Mouse (Mus musculus) kidney, embryonic 15.5 days (tissue): ENCODE measurements around the gene Cep41. TPM values are rescaled to one million over a fixed set of nuclear protein-coding genes. Genes with fewer than 3 reads are reported as not detected.

Experiments used
- ATAC-seq: fragments of 200-750 bp; cut with Nextera tagmentation; replicated peaks from 2 replicates; pipeline ENCODE4 v1.8.0; 2017; ENCODE audit warnings: moderate TSS enrichment; ENCODE audit not compliant: low FRiP score
- H3K27ac ChIP-seq: fragments of 300-500 bp; sonication (generic); 2 replicates; pipeline ENCODE4 v1.5.1; 2015; ENCODE audit warnings: mild to moderate bottlenecking, inconsistent platforms
- H3K27me3 ChIP-seq: fragments of 300-500 bp; sonication (generic); 2 replicates; pipeline ENCODE4 v1.6.1; 2015; ENCODE audit warnings: inconsistent platforms
- H3K36me3 ChIP-seq: fragments of 300-500 bp; sonication (generic); 2 replicates; pipeline ENCODE4 v1.6.1; 2015; ENCODE audit warnings: inconsistent platforms
- H3K4me1 ChIP-seq: fragments of 300-500 bp; sonication (generic); 2 replicates; pipeline ENCODE4 v1.6.1; 2015; ENCODE audit warnings: inconsistent platforms
- H3K4me2 ChIP-seq: fragments of 300-500 bp; sonication (generic); 2 replicates; pipeline ENCODE4 v1.6.1; 2015; ENCODE audit warnings: moderate library complexity, mild to moderate bottlenecking, inconsistent platforms
- H3K4me3 ChIP-seq: fragments of 300-500 bp; sonication (generic); replicated peaks from 2 replicates; pipeline ENCODE4 v1.5.1; 2015; ENCODE audit warnings: mild to moderate bottlenecking, inconsistent platforms
- H3K9ac ChIP-seq: fragments of 300-500 bp; sonication (generic); 2 replicates; pipeline ENCODE4 v1.6.1; 2015; ENCODE audit warnings: mild to moderate bottlenecking, inconsistent platforms
- H3K9me3 ChIP-seq: fragments of 300-500 bp; sonication (generic); replicated peaks from 2 replicates; pipeline ENCODE4 v1.6.1; 2016; ENCODE audit warnings: inconsistent platforms
- WGBS: fragments of 180-500 bp; shearing (Covaris S2); methylation state at CpG from one replicate; pipeline ENCODE4 v1.1.7; 2015; ENCODE audit warnings: mixed read lengths; 5-methylcytosine and 5-hydroxymethylcytosine counted together
- polyA plus RNA-seq: library from polyadenylated mRNA; unstranded; fragments of >200 nt; fragmentation: Nextera tagmentation; extraction: Ambion mirVana; gene quantifications from 2 replicates; pipeline ENCODE4 v1.2.1, GENCODE M21; 2015

The Cep41 gene
- polyA plus RNA-seq, 1 experiment from 2014 or later = 23.5 TPM

DNA sequence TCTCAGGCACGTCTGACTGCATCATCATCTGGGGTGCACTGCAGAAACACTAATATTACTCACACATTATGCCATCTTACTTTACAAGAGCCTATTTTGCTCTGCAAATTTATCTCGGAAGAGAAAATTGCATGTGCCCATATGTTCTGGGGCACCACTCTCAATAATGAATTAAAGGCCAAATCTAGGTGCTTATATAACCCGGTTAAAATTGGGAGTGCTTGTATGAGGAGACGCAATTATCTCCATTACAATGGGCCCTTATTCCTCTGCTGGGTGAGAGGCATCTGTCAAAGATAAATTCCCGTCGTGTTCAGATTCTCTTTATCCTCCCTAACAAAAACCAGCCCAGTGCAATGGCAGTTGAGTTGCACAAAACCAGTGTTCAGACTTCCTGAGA is 28.8 kb downstream of the Cep41 start:
- ATAC-seq = no peak
- H3K4me3 ChIP-seq = no peak overlapping the region
- H3K4me2 ChIP-seq = no peak overlapping the region
- H3K27me3 ChIP-seq = no peaks in the 10 kb centered on the region
- H3K9ac ChIP-seq = no peak overlapping the region
- peak overlapping the region; percentile 73 for H3K27ac ChIP-seq
- no peaks in the 10 kb centered on the region for H3K9me3 ChIP-seq
- peaks cover 38% of the 10 kb centered on the region for H3K4me1 ChIP-seq
- WGBS = 74% methylated on average over 6 of the region's 6 CpGs
- no peaks in the 10 kb centered on the region; the same call in 1 of the 2 replicates for H3K36me3 ChIP-seq

DNA sequence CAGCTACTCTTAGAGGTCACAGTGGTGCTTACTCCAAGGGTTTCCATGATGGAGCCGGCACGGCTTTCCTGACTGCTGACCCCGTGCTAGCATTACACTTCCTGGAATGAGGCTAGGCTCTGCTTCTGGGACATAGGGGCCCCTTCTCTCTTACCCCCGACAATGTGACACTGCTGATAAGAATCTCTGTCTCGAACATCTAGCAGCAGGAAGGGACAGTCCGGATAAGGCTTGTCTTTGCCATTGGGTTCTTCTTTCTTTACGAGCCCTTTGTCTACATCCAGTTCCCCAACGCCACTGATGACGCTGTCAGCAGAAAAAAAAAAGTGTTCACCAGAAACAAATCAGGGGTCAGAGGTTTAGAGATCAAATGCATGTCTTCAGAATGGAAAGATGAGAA is 34.9 kb downstream of the Cep41 start:
- 58% methylated on average over 9 of the region's 9 CpGs for WGBS
- Histone ChIP-seq H3K4me3 (no peak overlapping the region), H3K9me3 (no peaks in the 10 kb centered on the region), H3K36me3 (no peaks in the 10 kb centered on the region), H3K27ac (0 out of 2 replicates have a peak overlapping the region, but pooled peaks have one; percentile 1), H3K27me3 (no peaks in the 10 kb centered on the region), H3K4me1 (peaks cover 44% of the 10 kb centered on the region), H3K9ac (no peak overlapping the region), H3K4me2 (no peak overlapping the region)
- no peak for ATAC-seq

DNA sequence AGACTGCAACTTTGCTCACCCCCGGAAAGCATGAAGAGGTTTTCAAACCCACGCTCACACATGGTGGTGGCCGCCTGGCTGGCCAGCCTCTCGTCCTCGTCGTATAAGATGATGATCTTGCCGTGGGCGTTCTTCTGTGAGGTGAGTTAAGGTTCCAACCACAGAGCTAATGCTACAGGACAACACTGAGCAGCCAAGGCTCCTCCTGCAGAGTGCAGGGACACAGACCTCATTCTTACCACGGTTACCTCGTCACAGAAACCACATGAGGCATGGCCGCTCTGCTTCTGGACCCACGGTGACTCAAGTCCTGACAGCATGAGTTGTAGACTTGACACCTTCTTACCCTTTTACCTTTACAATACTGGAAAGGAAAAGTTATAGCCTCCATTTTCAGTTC is 36.3 kb downstream of the Cep41 start:
- 77% methylated on average over 12 of the region's 12 CpGs for WGBS

DNA sequence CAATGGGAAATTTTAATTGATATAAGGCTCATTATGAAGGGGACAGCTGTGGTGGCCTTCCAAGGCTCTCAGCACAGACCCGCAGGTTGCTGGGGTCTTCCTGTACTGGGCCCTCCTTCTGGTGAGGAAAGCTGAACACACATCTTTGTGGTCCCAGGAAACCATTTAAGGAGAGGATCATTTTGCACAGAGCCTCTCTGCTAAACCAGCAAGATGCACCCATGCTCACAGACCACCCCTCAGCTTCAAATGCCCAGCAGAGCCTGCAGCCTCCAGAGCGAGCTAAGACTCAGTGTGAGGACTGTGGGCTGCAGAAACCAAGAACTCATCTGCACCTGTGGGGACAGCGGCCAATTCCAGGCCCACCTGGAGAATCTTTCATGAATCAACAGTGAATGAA is 38.6 kb downstream of the Cep41 start:
- Histone ChIP-seq H3K4me1 (peaks cover 53% of the 10 kb centered on the region), H3K4me2 (no peak overlapping the region), H3K27me3 (no peaks in the 10 kb centered on the region), H3K9me3 (no peaks in the 10 kb centered on the region), H3K4me3 (no peak overlapping the region), H3K9ac (no peak overlapping the region), H3K27ac (peak overlapping the region; percentile 92), H3K36me3 (no peaks in the 10 kb centered on the region)
- WGBS = 74% methylated on average over 3 of the region's 3 CpGs
- no peak for ATAC-seq

More for the DNA sequence above, 36.3 kb downstream of the Cep41 start:
- no peak for ATAC-seq
- Histone ChIP-seq H3K9ac (no peak overlapping the region), H3K4me3 (no peak overlapping the region), H3K36me3 (no peaks in the 10 kb centered on the region), H3K4me2 (no peak overlapping the region), H3K27ac (peak overlapping the region; percentile 92), H3K4me1 (peaks cover 55% of the 10 kb centered on the region), H3K27me3 (no peaks in the 10 kb centered on the region), H3K9me3 (no peaks in the 10 kb centered on the region)

DNA sequence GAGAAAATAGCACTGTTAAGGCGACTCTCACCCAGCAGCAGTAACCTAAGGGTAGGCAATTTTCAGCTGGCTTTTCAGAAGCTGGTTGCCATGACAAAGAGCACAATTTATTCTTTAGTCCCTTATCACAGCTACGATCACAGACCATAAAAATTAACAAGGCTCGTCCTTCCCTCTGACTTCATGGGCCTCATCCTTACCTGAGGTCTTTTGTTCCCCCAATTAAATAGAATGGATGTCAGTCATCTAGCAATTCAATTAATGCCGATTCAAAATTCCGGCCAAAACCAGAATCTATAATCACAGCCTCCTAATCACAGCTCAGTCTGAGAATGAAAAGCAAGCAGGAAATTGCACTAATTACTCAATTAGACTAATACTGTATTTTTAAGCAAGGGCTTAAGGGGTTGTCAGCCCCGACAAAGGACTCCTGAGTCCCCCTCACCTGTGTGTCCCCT is 39.1 kb downstream of the Cep41 start:
- H3K9ac ChIP-seq = no peak overlapping the region
- 25% methylated on average over 6 of the region's 6 CpGs for WGBS
- no peaks in the 10 kb centered on the region for H3K36me3 ChIP-seq
- H3K9me3 ChIP-seq = no peaks in the 10 kb centered on the region
- H3K4me3 ChIP-seq = no peak overlapping the region
- no peak overlapping the region for H3K4me2 ChIP-seq
- peaks cover 53% of the 10 kb centered on the region for H3K4me1 ChIP-seq
- ATAC-seq = no peak
- peak overlapping the region; percentile 92 for H3K27ac ChIP-seq
- no peaks in the 10 kb centered on the region for H3K27me3 ChIP-seq

DNA sequence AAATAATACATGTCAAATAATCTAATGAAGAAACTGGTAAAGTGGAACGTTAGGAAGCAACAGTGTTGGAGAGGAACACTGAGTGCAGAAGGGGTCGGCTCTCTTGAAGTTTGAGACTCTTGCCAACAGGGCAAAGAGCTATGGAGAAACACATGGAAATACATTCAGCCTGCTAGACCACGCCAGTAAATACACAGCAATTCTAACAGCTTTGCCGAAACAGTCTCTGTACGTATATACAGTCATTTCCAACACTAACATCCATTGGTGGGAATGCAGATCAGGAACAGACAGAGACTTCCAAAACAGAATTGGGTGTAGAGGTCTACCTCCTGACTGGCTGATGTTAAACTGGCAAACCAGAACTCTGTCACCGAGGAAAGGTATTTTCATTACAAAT is 40.0 kb downstream of the Cep41 start:
- ATAC-seq = no peak
- Histone ChIP-seq H3K9ac (no peak overlapping the region), H3K27ac (peak overlapping the region; percentile 92), H3K27me3 (no peaks in the 10 kb centered on the region), H3K4me3 (no peak overlapping the region), H3K4me1 (peaks cover 59% of the 10 kb centered on the region), H3K9me3 (no peaks in the 10 kb centered on the region), H3K36me3 (no peaks in the 10 kb centered on the region), H3K4me2 (no peak overlapping the region)
- WGBS = 55% methylated on average over 6 of the region's 6 CpGs

DNA sequence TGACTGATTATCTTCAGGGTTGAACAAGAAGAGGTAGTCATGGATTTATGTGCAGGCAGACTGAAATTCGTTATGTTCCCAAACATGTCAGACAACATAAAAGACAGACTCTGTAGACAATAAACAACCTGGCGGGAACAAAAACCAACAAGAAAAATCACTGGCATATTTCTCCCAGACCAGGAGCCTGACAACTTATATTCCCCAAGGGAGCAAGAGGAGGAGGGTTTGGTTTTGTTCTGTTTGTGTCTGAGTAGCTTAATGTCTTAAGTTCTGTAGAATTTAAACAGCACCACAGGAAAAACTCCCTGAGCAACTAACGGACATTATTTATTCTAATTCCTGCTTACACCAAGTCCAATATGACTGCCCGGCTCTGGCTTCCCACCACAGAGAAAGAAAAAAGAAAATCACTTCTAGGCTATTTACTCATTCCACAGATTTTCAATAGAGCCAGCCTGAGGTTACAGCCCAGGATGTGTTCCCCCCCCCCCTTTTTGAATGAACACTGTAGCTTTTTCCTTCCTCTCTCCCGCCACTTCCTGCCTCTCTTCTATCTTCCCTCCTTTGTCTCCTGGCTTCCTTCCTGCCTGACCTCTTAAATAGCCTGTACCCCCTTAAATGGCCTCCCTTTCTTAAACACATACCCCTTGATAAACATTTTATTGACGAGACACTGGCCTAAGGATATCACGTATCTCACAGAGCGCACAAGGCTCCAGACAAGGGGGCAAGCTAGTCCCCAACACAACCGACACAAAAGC is 40.9 kb downstream of the Cep41 start:
- no peak overlapping the region for H3K9ac ChIP-seq
- H3K27ac ChIP-seq = peak overlapping the region; percentile 92
- H3K4me3 ChIP-seq = no peak overlapping the region
- peaks cover 59% of the 10 kb centered on the region for H3K4me1 ChIP-seq
- ATAC-seq = no peak; the same call in 1 of the 2 replicates
- H3K4me2 ChIP-seq = no peak overlapping the region
- 29% methylated on average over 9 of the region's 9 CpGs for WGBS
- no peaks in the 10 kb centered on the region for H3K9me3 ChIP-seq
- H3K36me3 ChIP-seq = no peaks in the 10 kb centered on the region
- H3K27me3 ChIP-seq = no peaks in the 10 kb centered on the region

DNA sequence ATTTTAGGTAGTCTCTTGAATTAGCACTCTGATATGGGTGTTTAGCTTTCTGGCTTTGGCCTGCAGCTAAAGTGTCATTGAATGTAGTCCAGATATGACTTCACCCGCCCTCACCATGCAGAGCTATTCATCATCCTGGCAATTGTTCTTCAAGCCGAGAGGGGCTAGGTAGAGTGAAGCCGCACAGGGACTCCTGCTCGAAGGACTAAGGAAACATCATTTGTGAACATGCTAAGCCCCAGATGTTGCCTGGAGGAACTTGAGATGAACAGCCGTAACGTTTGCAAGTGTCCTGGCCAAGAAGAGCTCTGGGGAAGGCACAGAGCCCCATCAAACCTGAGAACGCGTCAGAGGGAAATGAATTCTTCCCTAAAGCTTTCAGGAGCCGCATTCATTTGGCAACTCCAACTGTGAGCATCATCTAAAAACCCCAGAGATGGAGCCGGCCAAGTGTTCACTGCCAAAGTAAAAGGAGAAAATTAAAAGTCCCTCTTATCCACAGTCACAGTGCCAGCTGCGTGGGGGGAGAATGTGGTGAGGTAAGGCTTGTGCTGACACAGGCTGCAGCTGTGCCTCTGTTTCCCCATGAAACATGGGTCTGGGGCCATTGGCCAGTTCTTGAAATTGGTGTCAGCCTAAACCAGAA is 43.8 kb downstream of the Cep41 start:
- no peak for ATAC-seq
- H3K9ac ChIP-seq = no peak overlapping the region
- no peaks in the 10 kb centered on the region for H3K27me3 ChIP-seq
- peaks cover 34% of the 10 kb centered on the region for H3K4me1 ChIP-seq
- no peak overlapping the region for H3K4me2 ChIP-seq
- WGBS = 69% methylated on average over 11 of the region's 11 CpGs
- no peaks in the 10 kb centered on the region for H3K36me3 ChIP-seq
- H3K9me3 ChIP-seq = no peaks in the 10 kb centered on the region
- H3K4me3 ChIP-seq = no peak overlapping the region
- 0 out of 2 replicates have a peak overlapping the region, but pooled peaks have one; percentile 33 for H3K27ac ChIP-seq

DNA sequence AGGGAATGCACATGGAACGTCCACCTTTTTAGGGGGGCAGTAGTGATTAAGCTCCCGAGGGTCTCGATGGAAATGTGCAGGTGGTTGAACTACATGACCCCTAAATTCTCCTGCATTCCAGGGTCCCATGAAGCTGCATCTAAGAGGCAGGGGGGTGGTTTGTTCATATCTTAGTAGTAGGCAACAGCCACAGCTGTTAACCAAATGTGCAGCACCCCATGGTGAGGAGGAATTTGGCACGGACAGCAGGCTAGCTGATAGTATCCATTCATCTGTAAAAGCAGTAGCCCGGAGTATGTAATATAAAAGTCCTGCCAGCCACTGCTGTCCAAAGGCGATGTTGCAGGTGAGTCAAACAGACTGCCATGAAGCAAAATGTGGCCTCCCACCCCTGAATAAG is 48.2 kb downstream of the Cep41 start:
- Histone ChIP-seq H3K9me3 (no peaks in the 10 kb centered on the region), H3K4me3 (no peak overlapping the region), H3K27ac (no peak overlapping the region), H3K4me1 (peaks cover 33% of the 10 kb centered on the region), H3K36me3 (no peaks in the 10 kb centered on the region), H3K9ac (no peak overlapping the region), H3K4me2 (no peak overlapping the region), H3K27me3 (no peaks in the 10 kb centered on the region)
- ATAC-seq = no peak
- WGBS = 81% methylated on average over 6 of the region's 6 CpGs

DNA sequence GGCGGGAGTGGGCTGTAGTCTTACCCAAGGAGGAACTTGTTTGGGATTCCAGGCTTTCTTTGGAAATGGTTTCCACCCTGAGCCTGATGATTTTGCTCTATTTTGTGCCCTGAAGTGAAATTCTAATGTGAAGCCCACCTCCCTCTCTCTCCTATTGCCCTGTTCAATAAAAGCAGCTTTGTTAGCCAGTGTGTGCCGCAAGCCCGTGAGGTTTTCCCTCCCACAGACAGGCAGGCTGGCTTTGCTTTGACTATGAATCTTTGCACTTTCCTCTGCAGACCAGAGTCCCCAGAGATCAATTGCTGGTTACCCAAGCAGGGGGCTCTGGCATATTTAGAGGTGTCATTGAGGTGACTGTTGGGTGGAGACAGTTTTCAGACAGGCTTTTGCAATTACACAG is 49.1 kb downstream of the Cep41 start:
- Histone ChIP-seq H3K27ac (peak overlapping the region; percentile 70), H3K4me1 (peaks cover 37% of the 10 kb centered on the region), H3K36me3 (no peaks in the 10 kb centered on the region), H3K27me3 (no peaks in the 10 kb centered on the region), H3K4me2 (no peak overlapping the region), H3K9ac (no peak overlapping the region), H3K9me3 (no peaks in the 10 kb centered on the region), H3K4me3 (no peak overlapping the region)
- ATAC-seq = no peak
- 61% methylated on average over 3 of the region's 3 CpGs for WGBS

DNA sequence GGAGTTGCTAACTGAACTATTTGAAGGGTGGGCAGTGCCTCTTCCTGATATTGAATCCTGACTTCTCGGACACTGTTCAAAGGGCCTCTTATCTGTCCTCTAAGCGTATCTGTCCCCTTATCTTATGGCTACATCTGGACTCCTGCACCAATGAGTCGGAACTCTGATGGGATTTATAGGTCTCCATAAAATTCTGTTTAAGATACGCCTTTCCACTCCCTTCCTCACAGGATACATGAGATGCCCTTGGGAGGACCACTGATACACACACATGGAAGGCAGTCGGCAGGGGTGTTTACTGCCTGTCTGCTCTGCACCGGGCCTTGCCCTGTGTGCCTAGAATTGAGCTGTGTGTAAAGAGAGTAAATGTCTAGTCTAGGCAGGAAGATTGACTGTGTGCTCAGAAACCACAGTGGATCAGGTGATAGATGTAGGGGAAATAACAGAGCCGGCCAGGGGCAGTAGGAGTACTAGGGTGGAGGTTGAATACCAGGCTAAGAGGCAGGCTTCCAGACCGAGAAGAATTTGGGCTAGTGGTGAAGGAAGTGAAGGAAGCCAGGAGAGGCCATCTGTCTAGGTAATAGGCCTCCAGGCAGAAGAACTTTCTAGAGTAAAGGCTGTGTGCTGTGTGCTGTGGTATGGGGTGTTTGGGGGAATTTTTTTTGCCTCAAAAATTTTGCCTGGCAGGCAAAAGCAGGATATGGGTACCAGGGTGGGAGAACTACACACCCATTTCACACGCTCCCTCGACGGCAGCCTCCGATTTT is 49.7 kb downstream of the Cep41 start:
- no peaks in the 10 kb centered on the region for H3K27me3 ChIP-seq
- peak; percentile 64 for ATAC-seq
- no peak overlapping the region for H3K4me2 ChIP-seq
- H3K4me1 ChIP-seq = peaks cover 31% of the 10 kb centered on the region
- H3K9ac ChIP-seq = no peak overlapping the region
- peak overlapping the region; percentile 70 for H3K27ac ChIP-seq
- no peak overlapping the region for H3K4me3 ChIP-seq
- H3K36me3 ChIP-seq = no peaks in the 10 kb centered on the region
- 32% methylated on average over 12 of the region's 12 CpGs for WGBS
- H3K9me3 ChIP-seq = no peaks in the 10 kb centered on the region
